Mouse (Mus musculus): ENCODE results near the gene Bet1l.

The Bet1l gene

DNA sequence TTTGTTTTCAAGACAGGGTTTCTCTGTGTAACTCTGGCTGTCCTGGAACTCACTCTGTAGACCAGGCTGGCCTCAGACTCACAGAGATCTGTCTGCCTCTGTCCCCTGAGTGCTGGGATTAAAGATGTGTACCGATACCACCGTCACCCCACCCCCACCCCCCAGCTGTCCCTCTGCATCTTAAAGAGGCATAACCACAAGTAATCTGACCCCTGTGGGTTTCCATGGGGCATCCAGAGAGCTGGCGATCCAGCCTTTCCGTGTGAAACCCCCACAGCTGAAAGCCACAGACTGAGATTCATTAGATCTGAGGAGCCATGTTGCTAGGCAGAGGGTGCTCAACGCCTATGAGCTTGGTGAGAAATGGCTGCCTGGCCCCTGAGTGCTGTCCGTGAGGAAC lies 2.6 kb upstream of the Bet1l start:
- no peak for DNase-seq (ENCODE audit: low read depth in 2 of 2, low spot score in 2 of 2)

DNA sequence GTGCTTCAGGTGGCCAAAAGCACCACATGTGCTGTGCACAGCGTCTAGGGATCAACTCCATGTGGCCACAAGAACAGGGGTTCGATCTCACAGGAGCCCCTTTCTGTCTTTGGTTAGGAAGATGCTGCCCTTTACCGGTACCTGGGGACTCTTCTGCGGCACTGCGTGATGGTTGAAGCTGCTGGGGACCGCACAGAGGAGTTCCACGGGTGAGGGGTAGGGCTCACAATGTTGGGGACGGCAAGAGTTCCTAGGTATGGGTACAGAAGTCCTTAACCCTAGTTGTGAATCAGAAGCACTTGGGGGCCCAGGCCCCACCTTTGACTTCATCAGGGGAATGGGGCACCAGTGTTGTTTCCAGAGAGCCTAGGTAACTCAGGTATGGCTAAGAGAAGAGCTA lies 1.4 kb upstream of the Bet1l start:
- DNase-seq (ENCODE audit: low read depth in 2 of 2, low spot score in 2 of 2), result no peak

DNA sequence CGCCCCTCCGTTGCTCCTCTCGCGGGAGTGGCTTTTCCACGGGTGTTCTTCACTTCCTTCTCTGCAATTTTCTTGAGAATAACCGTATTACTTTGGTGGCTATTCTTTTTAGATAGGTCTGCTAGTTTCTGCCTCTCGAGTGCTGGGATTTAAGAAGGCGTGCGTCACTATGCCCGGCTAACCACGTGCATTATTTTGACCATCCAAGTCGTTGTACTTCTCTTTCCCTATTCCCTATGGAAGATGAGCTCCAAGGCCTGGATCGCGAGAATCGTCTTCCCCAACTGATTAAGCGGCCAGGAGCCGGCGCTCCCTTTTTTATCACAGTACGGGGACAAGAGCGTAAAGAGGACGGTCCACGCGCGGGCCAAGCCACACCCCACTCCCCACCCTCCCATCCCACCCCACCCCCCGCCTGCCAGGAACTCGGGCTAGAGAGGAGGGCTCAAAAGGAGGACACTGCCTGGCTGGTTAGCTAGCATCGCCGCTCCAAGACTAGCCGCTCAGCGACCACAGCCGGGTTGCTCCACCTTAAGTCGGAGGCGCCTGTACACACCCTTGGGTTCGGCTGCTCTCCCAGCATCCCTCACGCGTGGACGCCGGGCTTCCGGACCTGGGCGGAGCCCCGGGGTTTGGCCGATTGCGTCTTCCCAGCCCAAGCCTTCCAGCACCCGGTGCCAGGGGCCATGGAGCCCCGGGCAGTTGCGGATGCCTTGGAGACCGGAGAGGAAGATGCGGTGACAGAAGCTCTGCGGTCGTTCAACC lies 410 bp downstream of the Bet1l start, which contains the start of gene Ric8a:
TSS of gene Ric8a (plus strand) at position 173 of the 765 bp plus-strand sequence.
- DNase-seq (ENCODE audit: low read depth in 2 of 2, low spot score in 2 of 2), result peak; percentile 76 to 77

GRCm38 (mm10) chr7:140855860-140856784 lies 1.3 kb downstream of the Bet1l start, which contains the start of gene Gm45785:
TSS of gene Gm45785 (minus strand) at chr7:140856331.
- peak; percentile 63 to 64 for DNase-seq (ENCODE audit: low read depth in 2 of 2, low spot score in 2 of 2)

DNA sequence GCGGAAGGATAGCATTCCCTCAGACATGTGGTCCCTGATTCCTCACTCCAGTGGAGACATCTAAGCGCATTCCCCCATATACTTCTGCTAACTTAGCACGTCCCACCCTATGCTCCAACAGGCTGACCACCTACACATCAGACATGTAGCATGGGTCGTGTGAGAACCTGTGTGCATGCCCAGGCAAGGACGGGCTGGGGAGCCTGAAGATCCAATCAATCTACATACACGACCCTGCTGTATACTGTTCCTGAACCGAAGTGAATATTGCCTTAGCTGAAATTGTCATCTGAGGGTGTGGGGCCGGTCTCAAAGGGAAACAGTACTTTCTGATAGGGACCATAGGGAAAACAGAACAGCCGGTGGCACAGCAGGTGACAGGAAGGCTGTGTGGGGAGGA lies 2.2 kb downstream of the Bet1l start:
- DNase-seq (ENCODE audit: low read depth in 2 of 2, low spot score in 2 of 2), result no peak

GRCm38 (mm10) chr7:140854483-140854882 lies 2.9 kb downstream of the Bet1l start:
- DNase-seq (ENCODE audit: low read depth in 2 of 2, low spot score in 2 of 2), result no peak

GRCm38 (mm10) chr7:140853386-140853785 lies 4.0 kb downstream of the Bet1l start:
- no peak for DNase-seq (ENCODE audit: low read depth in 2 of 2, low spot score in 2 of 2)

GRCm38 (mm10) chr7:140851916-140852315 lies 5.5 kb downstream of the Bet1l start:
- DNase-seq (ENCODE audit: low read depth in 2 of 2, low spot score in 2 of 2), result no peak

DNA sequence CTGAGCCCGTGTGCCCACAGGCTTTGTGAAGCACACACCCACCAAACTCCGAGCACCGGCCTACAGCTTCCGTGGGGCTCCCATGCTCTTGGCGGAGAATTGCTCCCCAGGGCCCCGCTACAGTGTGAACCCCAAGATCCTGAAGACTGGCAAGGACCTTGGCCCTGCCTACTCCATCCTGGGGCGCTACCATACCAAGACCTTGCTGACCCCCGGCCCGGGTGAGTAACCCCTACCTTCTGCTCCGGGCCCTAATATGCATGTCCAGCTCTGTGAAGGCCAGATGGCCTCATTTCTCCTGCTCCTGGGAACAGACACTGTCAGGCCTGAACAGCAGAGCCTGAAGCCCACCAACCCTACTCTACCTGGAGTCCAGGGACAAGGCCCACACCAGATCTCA lies 8.8 kb downstream of the Bet1l start:
- DNase-seq (ENCODE audit: low read depth in 2 of 2, low spot score in 2 of 2), result no peak

DNA sequence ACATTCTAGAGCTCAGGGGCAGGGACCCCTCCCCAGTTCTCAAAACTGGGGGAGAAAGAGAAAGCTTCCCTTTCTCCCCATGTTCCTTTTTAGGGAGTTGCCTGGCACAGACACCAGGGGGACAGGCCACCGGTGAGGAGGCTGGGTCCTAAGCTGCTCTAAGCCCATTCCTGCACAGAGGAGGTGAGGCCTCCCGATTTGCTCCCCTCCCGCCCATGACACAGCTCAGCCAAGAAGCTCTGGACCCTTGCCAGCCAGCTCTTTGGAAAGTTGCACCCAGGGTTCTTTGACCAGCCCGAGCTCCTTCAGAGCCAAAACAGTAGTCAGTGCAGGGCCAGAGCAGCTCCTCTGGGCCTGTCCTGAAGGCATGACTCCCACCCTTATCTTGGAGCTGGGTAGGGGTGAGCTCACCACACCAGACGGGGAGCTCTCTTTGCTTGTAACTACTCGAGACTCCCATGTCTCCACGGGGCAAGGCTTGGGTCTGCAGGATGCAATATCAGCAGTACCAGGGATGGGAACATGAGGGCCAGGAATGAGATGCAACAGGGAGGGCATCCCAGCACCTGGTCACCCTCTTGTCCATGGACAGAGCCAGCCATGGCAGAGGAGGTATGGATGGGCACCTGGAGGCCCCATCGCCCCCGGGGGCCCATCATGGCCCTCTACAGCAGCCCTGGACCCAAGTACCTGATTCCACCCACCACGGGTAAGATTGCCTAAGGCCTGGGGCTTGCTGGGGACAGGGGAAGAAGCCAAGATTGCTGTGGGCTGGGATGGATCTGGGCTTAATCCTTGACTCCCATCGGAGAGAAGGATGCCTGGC lies 9.4 kb downstream of the Bet1l start, which contains the start of gene Odf3:
TSS of gene Odf3 (plus strand) at position 51 of the 826 bp plus-strand sequence.
- DNase-seq (ENCODE audit: low read depth in 2 of 2, low spot score in 2 of 2), result no peak

GRCm38 (mm10) chr7:140846676-140847075 lies 10.7 kb downstream of the Bet1l start:
- DNase-seq (ENCODE audit: low read depth in 2 of 2, low spot score in 2 of 2), result no peak

GRCm38 (mm10) chr7:140845683-140846082 lies 11.7 kb downstream of the Bet1l start:
- no peak for DNase-seq (ENCODE audit: low read depth in 2 of 2, low spot score in 2 of 2)

GRCm38 (mm10) chr7:140844905-140845665 lies 12.3 kb downstream of the Bet1l start, which contains the start of gene Scgb1c1:
TSS of gene Scgb1c1 (plus strand) at chr7:140845547.
- DNase-seq (ENCODE audit: low read depth in 2 of 2, low spot score in 2 of 2), result peak; percentile 87 to 91

- no peak for DNase-seq (ENCODE audit: low read depth in 2 of 2, low spot score in 2 of 2)
Measured at GRCm38 (mm10) chr7:140843806-140844205, 13.6 kb downstream of the Bet1l start.

DNA sequence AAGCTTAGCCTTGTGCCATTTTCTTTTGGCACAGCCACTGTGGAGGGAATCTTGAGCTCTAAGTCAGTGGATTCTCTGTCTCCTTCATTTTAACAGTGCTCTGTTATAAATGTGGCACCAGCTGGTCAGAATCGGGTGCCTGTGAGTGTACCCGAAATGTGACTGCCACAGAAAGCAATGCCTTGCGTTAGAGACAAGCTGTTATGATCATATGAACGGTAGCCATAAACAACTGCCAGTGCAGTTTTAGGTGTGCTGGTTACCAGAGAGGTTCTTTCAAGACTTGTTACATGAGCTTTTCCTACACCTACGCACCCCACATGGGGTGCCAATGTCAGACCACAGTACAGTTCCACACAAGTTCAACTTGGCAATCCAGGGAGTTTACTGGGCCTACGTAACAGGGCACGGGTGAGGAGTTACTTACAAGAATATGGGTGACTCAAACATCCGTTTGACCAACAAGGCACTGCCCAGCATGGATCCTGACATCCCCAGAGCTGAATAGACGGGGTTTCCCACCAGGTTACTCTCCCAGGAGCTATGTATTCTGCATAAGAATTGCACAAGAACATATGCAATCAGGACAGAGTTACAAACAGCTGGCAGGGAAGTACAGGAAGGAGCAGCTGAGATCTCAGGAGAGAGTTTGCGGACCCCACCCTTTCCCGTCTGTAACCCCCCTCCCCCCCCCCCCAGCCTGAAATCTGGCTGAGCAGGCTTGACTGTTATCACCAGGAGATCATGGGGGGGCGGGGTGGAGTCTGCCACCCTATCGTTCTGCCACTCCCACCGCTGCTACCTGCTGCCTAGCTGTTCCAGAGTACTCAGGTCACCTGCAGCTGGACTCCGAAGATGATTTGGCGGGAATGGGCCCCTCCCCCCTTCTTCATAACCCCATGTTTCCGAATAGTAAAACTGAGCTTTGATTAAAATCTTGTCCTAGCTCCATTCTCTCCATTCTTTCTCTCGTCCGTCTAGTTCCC lies 16.3 kb downstream of the Bet1l start:
- no peak for DNase-seq (ENCODE audit: low read depth in 2 of 2, low spot score in 2 of 2)

DNA sequence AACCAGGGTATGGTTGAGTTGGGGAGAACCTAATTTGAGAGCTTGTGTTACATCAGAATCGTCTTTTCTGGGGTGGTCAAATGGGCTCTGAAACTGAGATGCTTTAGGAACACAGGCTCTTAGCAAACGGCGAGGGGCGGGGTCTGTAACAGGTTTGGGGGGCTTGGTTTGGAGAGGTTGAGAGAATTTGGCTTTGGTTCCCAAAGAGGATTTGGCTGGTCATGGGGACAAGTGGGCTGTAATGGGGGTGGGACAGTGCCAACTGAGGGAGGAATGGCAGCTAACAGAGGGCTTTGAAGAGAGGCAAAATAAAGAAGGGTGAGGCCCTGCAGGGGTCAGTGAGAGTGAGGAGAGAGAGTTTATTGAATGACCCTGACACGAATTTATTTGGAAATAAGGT lies 17.8 kb downstream of the Bet1l start:
- no peak for DNase-seq (ENCODE audit: low read depth in 2 of 2, low spot score in 2 of 2)

DNA sequence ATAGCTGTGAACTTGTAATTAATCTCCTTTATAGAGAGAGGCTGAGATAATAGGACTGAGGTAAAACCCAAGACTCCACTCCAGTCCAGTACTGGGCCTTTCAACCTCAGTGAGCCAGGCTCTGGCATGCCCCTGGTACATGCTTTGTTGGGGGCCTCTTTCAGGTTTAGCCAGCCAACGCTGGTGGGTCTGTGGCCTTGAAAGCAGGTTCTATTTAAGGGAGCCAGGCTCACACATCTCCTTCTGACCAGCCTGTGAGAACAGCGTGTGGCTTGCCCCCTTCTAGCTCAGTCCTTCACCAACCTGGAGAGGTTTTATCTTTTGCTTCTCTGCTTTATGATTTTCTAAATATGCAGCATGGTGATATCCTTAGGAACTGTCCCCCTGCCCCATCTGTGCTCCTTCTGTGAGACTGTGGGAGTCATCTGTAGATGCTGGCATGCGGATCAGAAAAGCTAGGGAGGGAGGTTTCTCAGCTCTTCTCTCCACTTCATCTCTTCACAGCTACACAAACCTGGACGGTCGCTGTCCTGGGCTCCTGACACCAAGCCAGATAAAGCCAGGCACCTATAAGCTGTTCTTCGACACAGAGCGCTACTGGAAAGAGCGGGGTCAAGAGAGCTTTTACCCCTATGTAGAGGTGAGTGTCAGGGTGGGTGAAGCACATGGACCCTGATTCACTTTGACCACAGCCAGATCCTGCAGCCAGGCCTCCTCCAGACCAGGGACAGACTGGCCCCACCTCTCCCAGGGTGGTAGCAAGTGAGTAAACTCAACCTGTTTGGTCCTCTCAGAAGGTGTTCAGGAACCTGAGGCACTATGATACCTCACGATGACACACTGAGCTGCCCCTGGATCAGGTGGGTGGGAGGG lies 20.9 kb downstream of the Bet1l start:
- DNase-seq (ENCODE audit: low read depth in 2 of 2, low spot score in 2 of 2), result no peak

DNA sequence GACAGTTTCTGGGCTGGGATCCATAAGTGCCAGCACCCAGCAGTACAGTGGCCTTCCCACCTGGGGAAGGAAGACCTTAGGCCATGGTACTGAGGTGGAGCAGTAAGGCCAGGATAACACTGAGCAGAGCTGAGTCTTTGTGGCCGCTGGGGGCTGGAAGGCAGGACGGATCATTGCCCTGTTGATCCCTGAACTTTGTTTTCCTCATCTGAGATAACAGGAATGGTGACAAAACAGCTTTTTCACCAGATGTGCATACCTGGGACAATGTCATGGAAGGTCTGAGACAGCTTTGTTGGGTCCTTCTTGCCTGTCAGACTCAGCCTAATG lies 21.7 kb downstream of the Bet1l start:
- DNase-seq (ENCODE audit: low read depth in 2 of 2, low spot score in 2 of 2), result no peak
